Mouse (Mus musculus) ovary, postnatal 14 days (tissue): ENCODE data around the gene Ndrg3.
"Not testable (repeated sequence)": the region's sequence is repeated elsewhere in the genome, so short reads cannot be mapped to it uniquely, and the experiment has no call there.

Source experiments
- DNase-seq: peaks from one replicate; pipeline ENCODE4 v3.0.0; 2022; ENCODE audit warnings: low spot score

Gene Ndrg3

GRCm38 (mm10) chr2:156935005-156935404, 56.9 kb downstream of the Ndrg3 start:
- no peak for DNase-seq

- DNase-seq = no peak
These were observed 58.4 kb downstream of the Ndrg3 start for GRCm38 (mm10) chr2:156933426-156933825.

- DNase-seq = no peak
These were observed 60.4 kb downstream of the Ndrg3 start for GRCm38 (mm10) chr2:156931421-156931820.

- no peak for DNase-seq
These were observed 61.3 kb downstream of the Ndrg3 start for GRCm38 (mm10) chr2:156930549-156930948.

- no peak for DNase-seq
These were observed 62.2 kb downstream of the Ndrg3 start for GRCm38 (mm10) chr2:156929519-156930120.

- no peak for DNase-seq
These were observed 63.2 kb downstream of the Ndrg3 start for GRCm38 (mm10) chr2:156928606-156929005.

GRCm38 (mm10) chr2:156927663-156928062, 64.2 kb downstream of the Ndrg3 start:
- DNase-seq = no peak

GRCm38 (mm10) chr2:156925611-156926010, 66.2 kb downstream of the Ndrg3 start:
- not testable (repeated sequence) for DNase-seq

- not testable (repeated sequence) for DNase-seq
These were observed 66.8 kb downstream of the Ndrg3 start for GRCm38 (mm10) chr2:156925075-156925474.

- no peak for DNase-seq
These were observed 67.5 kb downstream of the Ndrg3 start for GRCm38 (mm10) chr2:156924210-156924898.

- DNase-seq = no peak
These were observed 68.8 kb downstream of the Ndrg3 start for GRCm38 (mm10) chr2:156923057-156923456.

- no peak for DNase-seq
These were observed 72.1 kb downstream of the Ndrg3 start for GRCm38 (mm10) chr2:156919796-156920195.

- not testable (repeated sequence) for DNase-seq
These were observed 72.7 kb downstream of the Ndrg3 start for GRCm38 (mm10) chr2:156919191-156919590.

GRCm38 (mm10) chr2:156918562-156918961, 73.3 kb downstream of the Ndrg3 start:
- DNase-seq = no peak

- DNase-seq = no peak
These were observed 75.3 kb downstream of the Ndrg3 start for GRCm38 (mm10) chr2:156916419-156917125.

GRCm38 (mm10) chr2:156915559-156915958, 76.3 kb downstream of the Ndrg3 start:
- DNase-seq = no peak

GRCm38 (mm10) chr2:156913191-156913590, 78.7 kb downstream of the Ndrg3 start:
- no peak for DNase-seq

- not testable (repeated sequence) for DNase-seq
These were observed 85.9 kb downstream of the Ndrg3 start for GRCm38 (mm10) chr2:156905931-156906330.

- peak; percentile 61 for DNase-seq
These were observed 86.7 kb downstream of the Ndrg3 start for GRCm38 (mm10) chr2:156904976-156905717.

- DNase-seq = no peak
These were observed 88.5 kb downstream of the Ndrg3 start for GRCm38 (mm10) chr2:156903367-156903766.

- DNase-seq = not testable (repeated sequence)
These were observed 89.4 kb downstream of the Ndrg3 start for GRCm38 (mm10) chr2:156902411-156902810.

- no peak for DNase-seq
These were observed 90.0 kb downstream of the Ndrg3 start for GRCm38 (mm10) chr2:156901883-156902282.
